Mouse (Mus musculus) hindbrain, embryonic 14.5 days (tissue): ENCODE measurements at regions not wholly inside any gene's neighbourhood (a gene's known extent, or its start where the extent isn't known, plus 50 kb on each side); places are given as distances from the start of the nearest gene placed in this dataset.
A peak's percentile ranks its signal among the peaks of the same experiment; 100 is the strongest.

Experiments
- ATAC-seq: fragments of 200-750 bp; cut with Nextera tagmentation; 2 replicates; pipeline ENCODE4 v1.8.0; 2017; ENCODE audit warnings: moderate number of reproducible peaks, mild to moderate bottlenecking, moderate TSS enrichment, moderate library complexity; ENCODE audit not compliant: low FRiP score
- DNase-seq: peaks from one replicate; pipeline ENCODE4 v3.0.0-alpha.2; 2015; ENCODE audit warnings: low spot score
- H3K27ac ChIP-seq: fragments of 300-500 bp; sonication (generic); 2 replicates; pipeline ENCODE4 v1.5.1; 2014; ENCODE audit warnings: mild to moderate bottlenecking, moderate library complexity
- H3K27me3 ChIP-seq: fragments of 300-500 bp; sonication (generic); 2 replicates; pipeline ENCODE4 v1.6.1; 2014; ENCODE audit warnings: mild to moderate bottlenecking, low read length, mixed read lengths; ENCODE audit not compliant: control insufficient read depth, insufficient read depth
- H3K36me3 ChIP-seq: fragments of 300-500 bp; sonication (generic); replicated peaks from 2 replicates; pipeline ENCODE4 v1.6.1; 2014; ENCODE audit not compliant: control insufficient read depth, insufficient read depth
- H3K4me1 ChIP-seq: fragments of 300-500 bp; sonication (generic); replicated peaks from 2 replicates; pipeline ENCODE4 v1.6.1; 2014; ENCODE audit warnings: antibody characterized with exemption, low read length, mixed read lengths; ENCODE audit not compliant: control insufficient read depth, insufficient read depth
- H3K4me2 ChIP-seq: fragments of 300-500 bp; sonication (generic); replicated peaks from 2 replicates; pipeline ENCODE4 v1.6.1; 2014; ENCODE audit warnings: mild to moderate bottlenecking, moderate library complexity
- H3K4me3 ChIP-seq: fragments of 300-500 bp; sonication (generic); replicated peaks from 2 replicates; pipeline ENCODE4 v1.5.1; 2014; ENCODE audit warnings: mild to moderate bottlenecking, low read length
- H3K9ac ChIP-seq: fragments of 300-500 bp; sonication (generic); 2 replicates; pipeline ENCODE4 v1.6.1; 2014
- H3K9me3 ChIP-seq: fragments of 300-500 bp; sonication (generic); 2 replicates; pipeline ENCODE4 v1.6.1; 2016; ENCODE audit warnings: low read length; ENCODE audit not compliant: control insufficient read depth
- WGBS: fragments of 180-500 bp; shearing (Covaris S2); extraction: QIAGEN DNeasy Blood & Tissue Kit; methylation state at CpG from one replicate; pipeline ENCODE4 v1.1.7; 2014; 5-methylcytosine and 5-hydroxymethylcytosine counted together

DNA sequence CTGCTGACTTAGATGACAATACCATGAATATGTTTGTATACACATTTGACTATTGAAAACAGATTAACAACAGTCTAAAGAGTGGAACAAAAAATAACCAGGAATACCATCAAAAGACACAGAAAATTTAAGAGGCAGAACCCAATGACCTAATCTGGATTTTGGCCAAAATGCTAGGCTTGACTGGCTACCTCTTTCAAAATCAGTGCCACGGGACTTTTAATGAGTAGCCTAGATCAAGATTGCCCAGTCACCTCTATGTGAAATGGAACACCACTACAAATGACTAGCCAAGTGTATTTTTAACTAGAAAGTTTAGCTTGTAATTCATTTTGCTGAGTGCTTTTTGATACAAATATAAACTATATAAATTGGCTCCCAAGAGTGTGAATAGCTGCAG, 286.0 kb upstream of the N6amt1 start:
- DNase-seq (no peak), ATAC-seq (no peak)
- Histone ChIP-seq H3K27me3 (no peaks in the 10 kb centered on the region), H3K9me3 (no peaks in the 10 kb centered on the region), H3K4me1 (no peaks in the 10 kb centered on the region), H3K36me3 (no peaks in the 10 kb centered on the region), H3K9ac (no peak overlapping the region), H3K4me3 (no peak overlapping the region), H3K4me2 (no peak overlapping the region), H3K27ac (no peak overlapping the region)
- WGBS, result 79% methylated on average over 1 of the region's 1 CpGs

GRCm38 (mm10) chr16:87067523-87067922, 286.5 kb upstream of the N6amt1 start:
- no peaks in the 10 kb centered on the region for H3K9me3 ChIP-seq
- ATAC-seq (0 out of 2 replicates have a peak, but pooled peaks have one; percentile 27), DNase-seq (no peak)
- H3K36me3 ChIP-seq, result no peaks in the 10 kb centered on the region
- H3K9ac ChIP-seq, result no peak overlapping the region
- no peak overlapping the region for H3K27ac ChIP-seq
- H3K4me3 ChIP-seq, result no peak overlapping the region
- H3K4me2 ChIP-seq, result no peak overlapping the region
- 79% methylated on average over 5 of the region's 5 CpGs for WGBS
- H3K27me3 ChIP-seq, result no peaks in the 10 kb centered on the region
- no peaks in the 10 kb centered on the region for H3K4me1 ChIP-seq

DNA sequence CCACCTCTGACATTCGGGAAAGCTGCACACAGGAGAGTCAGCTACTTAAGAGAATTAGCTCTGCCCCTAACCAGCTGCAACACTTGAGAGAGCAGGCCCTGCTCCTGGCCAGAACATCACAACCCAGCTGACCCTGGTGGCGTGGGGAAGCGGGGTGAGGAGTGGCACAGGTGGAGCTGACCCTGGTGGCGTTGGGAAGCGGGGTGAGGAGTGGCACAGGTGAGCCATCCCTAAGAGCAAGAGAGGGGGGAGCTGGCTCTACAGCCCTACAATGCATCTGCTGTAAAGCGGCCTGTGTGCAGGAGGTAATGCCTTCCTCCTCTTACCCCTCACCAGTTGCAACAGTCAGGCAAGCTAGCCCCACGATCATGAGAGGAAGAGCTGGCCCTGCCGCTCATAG, 293.5 kb upstream of the N6amt1 start:
- Histone ChIP-seq H3K9ac (no peak overlapping the region), H3K4me1 (no peaks in the 10 kb centered on the region), H3K9me3 (no peaks in the 10 kb centered on the region), H3K4me3 (no peak overlapping the region), H3K27ac (no peak overlapping the region), H3K4me2 (no peak overlapping the region), H3K36me3 (no peaks in the 10 kb centered on the region), H3K27me3 (no peaks in the 10 kb centered on the region)
- DNase-seq, result no peak
- ATAC-seq, result no peak
- WGBS, result 90% methylated on average over 8 of the region's 8 CpGs

GRCm38 (mm10) chr16:87049741-87050383, 304.1 kb upstream of the N6amt1 start:
- H3K4me3 ChIP-seq, result no peak overlapping the region
- H3K4me2 ChIP-seq, result no peak overlapping the region
- no peaks in the 10 kb centered on the region for H3K36me3 ChIP-seq
- H3K4me1 ChIP-seq, result no peaks in the 10 kb centered on the region
- no peaks in the 10 kb centered on the region for H3K9me3 ChIP-seq
- ATAC-seq (no peak), DNase-seq (no peak)
- H3K9ac ChIP-seq, result no peak overlapping the region
- H3K27ac ChIP-seq, result no peak overlapping the region
- no peaks in the 10 kb centered on the region for H3K27me3 ChIP-seq
- WGBS, result 73% methylated on average over 8 of the region's 8 CpGs

GRCm38 (mm10) chr16:87044773-87045561, 309.0 kb upstream of the N6amt1 start:
- H3K27ac ChIP-seq, result no peak overlapping the region
- no peaks in the 10 kb centered on the region for H3K36me3 ChIP-seq
- H3K27me3 ChIP-seq, result no peaks in the 10 kb centered on the region
- H3K9me3 ChIP-seq, result no peaks in the 10 kb centered on the region
- H3K4me2 ChIP-seq, result no peak overlapping the region
- H3K9ac ChIP-seq, result no peak overlapping the region
- WGBS, result 40% methylated on average over 5 of the region's 5 CpGs
- no peak for DNase-seq
- H3K4me3 ChIP-seq, result no peak overlapping the region
- no peak for ATAC-seq
- no peaks in the 10 kb centered on the region for H3K4me1 ChIP-seq

GRCm38 (mm10) chr16:87043689-87044088, 310.3 kb upstream of the N6amt1 start:
- no peak overlapping the region for H3K4me2 ChIP-seq
- no peaks in the 10 kb centered on the region for H3K27me3 ChIP-seq
- H3K4me1 ChIP-seq, result no peaks in the 10 kb centered on the region
- H3K4me3 ChIP-seq, result no peak overlapping the region
- no peaks in the 10 kb centered on the region for H3K9me3 ChIP-seq
- no peak overlapping the region for H3K27ac ChIP-seq
- no peak for ATAC-seq
- no peak for DNase-seq
- H3K9ac ChIP-seq, result no peak overlapping the region
- H3K36me3 ChIP-seq, result no peaks in the 10 kb centered on the region

DNA sequence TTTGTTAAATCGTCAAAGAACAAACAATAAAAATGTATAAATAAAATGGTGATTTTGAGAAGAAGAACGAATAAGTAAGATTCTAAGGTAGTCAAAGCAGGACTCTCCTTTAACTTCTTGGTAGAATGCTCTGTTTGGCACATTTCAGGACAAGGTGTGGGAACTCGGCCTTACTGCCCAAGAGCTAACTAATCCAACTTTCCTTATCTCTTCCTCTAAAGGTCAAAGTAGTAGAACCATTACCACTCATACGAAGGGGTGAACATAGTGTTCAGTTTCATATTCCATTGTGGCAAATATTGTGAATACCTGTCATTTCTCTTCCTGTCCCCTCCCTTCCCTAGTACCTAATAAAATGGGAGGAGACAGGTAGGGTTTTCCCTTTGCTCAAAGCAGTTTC, 313.6 kb upstream of the N6amt1 start:
- no peak for DNase-seq
- H3K9me3 ChIP-seq, result no peaks in the 10 kb centered on the region
- no peak overlapping the region for H3K4me2 ChIP-seq
- no peak for ATAC-seq
- H3K4me1 ChIP-seq, result no peaks in the 10 kb centered on the region
- H3K27ac ChIP-seq, result no peak overlapping the region
- WGBS, result 92% methylated on average over 4 of the region's 4 CpGs
- no peaks in the 10 kb centered on the region for H3K36me3 ChIP-seq
- H3K27me3 ChIP-seq, result no peaks in the 10 kb centered on the region
- H3K9ac ChIP-seq, result no peak overlapping the region
- no peak overlapping the region for H3K4me3 ChIP-seq

- H3K4me1 ChIP-seq, result no peaks in the 10 kb centered on the region
- H3K4me3 ChIP-seq, result no peak overlapping the region
- H3K36me3 ChIP-seq, result no peaks in the 10 kb centered on the region
- H3K9ac ChIP-seq, result no peak overlapping the region
- DNase-seq, result no peak
- no peak for ATAC-seq
- no peaks in the 10 kb centered on the region for H3K9me3 ChIP-seq
- 83% methylated on average over 1 of the region's 1 CpGs for WGBS
- H3K27me3 ChIP-seq, result no peaks in the 10 kb centered on the region
- no peak overlapping the region for H3K4me2 ChIP-seq
- H3K27ac ChIP-seq, result no peak overlapping the region
Observed at GRCm38 (mm10) chr16:87039861-87040260, 314.1 kb upstream of the N6amt1 start.

- no peaks in the 10 kb centered on the region for H3K27me3 ChIP-seq
- WGBS, result 86% methylated on average over 6 of the region's 6 CpGs
Observed at GRCm38 (mm10) chr16:87037061-87037460, 316.9 kb upstream of the N6amt1 start.

More at GRCm38 (mm10) chr16:87037061-87037460, 316.9 kb upstream of the N6amt1 start:
- Histone ChIP-seq H3K4me1 (no peaks in the 10 kb centered on the region), H3K27ac (no peak overlapping the region), H3K4me3 (no peak overlapping the region), H3K9me3 (no peaks in the 10 kb centered on the region), H3K4me2 (no peak overlapping the region), H3K9ac (no peak overlapping the region), H3K36me3 (no peaks in the 10 kb centered on the region)
- DNase-seq (no peak), ATAC-seq (no peak)
